Mouse (Mus musculus) hindlimb bud, embryonic 11.5 days (tissue): ENCODE measurements around the gene Gale.

Source experiments
- DNase-seq: peaks from one replicate; pipeline ENCODE4 v3.0.0-alpha.2; 2012; ENCODE audit warnings: low read depth, low spot score; ENCODE audit errors: extremely low spot score

Gene Gale

DNA sequence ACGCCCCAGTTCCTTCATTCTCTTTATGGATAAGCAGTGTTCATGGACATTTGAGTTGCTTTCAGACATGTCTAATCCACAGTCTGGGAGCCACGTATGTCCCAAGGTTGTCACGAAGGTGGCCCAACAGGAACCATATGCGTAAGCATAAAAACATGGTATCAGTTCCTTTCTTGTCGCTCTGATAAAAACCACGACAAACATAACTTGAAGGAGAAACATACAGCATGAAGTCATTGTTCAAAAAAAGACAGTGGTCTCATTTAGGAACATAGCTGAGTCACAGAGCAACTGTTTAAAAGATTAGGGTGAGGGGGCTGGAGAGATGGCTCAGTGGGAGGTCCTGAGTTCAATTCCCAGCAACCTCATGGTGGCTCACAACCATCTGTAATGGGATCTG lies 21.3 kb upstream of the Gale start:
- no peak for DNase-seq

DNA sequence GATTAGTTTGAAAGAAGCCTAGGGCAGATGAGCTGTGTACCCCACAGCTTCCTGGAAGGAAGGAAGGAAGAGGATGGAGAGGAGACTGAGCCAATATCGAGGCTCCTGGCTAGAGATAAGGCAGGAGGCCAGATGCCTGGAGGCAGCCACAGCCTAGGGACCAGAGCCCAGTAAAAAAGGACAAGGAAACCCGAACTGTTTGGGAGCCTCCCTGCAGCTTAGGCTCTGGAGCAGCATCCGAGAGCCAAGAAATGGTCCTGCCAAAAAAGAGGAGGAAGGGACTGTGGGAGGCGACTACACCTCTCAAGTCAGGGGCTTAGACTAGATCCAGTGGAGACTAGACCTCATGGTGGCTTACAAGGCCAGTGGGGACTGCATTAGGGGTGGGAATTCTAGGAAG lies 20.1 kb upstream of the Gale start:
- no peak for DNase-seq

DNA sequence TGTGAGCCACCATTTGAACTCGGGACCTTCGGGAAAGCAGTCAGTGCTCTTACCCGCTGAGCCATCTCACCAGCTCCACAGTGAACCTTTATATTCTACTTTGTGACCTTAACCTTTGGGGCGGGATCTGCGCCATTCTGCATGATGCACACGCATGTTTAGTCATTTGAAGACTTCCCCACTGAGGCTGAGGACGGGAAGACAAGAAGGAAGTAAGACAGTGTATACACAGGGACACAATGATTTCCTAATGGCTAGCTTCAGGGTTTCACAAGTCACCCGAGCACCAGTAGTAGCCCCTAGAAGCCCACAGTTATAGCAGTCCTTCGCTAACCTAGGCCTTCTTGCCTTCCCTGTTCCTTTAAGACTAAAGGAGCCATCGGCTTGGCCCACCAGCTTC lies 17.8 kb upstream of the Gale start:
- no peak for DNase-seq

DNA sequence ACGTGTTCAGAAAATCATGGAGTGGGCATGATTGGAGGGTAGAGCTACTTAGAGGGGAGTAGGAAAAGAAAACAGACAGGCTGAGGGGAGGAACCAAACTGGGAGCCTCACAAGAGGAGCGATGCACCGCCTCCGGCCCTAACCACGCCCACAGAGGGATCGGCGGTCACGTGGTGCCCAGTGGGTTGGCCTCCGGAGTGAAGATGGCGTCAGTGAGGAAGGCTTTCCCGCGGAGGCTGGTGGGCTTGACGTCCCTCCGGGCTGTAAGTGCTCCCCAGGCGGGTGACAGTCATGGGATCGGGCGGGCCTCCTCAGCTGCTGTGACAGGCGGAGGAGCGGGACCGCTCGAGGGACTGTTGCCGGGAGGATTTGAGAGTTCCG lies 17.3 kb upstream of the Gale start, which contains the start of gene Hmgcl:
TSS of gene Hmgcl (plus strand) at position 171 of the 381 bp plus-strand sequence.
- peak; percentile 71 for DNase-seq

DNA sequence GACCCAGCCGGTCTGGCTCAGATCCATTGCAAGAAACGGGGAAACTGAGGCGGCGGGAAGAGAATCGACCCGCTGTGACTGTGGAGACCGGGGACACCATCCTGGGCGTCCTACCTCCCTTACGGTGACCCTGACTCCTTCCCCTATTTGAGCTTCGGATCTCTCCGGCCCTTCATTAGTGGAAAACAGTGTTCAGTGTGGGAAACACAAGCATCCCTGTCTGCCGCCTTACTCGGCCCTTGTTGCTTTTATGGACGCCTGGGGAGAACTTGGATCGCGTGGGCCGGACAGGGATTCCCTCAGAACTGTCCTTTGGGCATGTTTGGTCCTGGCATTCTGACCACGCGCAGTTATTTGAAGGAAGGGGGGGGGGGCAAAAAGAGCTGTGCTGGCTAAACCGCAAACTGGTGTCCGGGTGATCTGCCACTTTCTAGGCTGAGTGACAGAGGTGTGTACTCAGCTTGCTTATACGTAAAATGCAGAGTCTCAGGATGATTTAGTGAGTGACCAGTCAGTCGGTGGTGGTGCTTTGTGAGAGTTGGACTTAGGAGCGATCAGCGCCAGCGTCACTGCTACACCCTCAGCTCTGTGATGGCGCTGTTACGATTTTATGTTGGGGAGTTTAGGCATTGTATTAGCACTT lies 16.7 kb upstream of the Gale start:
- no peak for DNase-seq

DNA sequence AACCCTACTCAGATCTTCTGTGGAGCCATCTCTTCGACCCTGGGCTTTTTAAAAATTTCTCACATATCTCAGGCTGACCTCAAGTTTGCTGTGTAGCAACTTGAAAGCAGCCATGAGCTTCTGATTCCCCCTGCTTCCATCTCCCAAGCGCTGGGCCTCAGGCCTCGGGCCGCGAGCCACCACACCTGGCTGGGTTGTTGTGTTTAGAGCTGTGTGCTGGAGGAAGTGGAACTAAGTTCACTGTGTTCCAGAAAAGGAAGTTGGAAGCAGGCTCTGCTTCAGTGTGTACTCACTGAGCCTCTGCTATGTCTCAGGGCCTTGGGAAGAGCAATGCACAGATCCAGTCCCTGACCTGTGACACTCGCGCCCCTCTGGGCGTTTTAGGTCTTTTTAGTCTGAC lies 15.4 kb upstream of the Gale start:
- no peak for DNase-seq

DNA sequence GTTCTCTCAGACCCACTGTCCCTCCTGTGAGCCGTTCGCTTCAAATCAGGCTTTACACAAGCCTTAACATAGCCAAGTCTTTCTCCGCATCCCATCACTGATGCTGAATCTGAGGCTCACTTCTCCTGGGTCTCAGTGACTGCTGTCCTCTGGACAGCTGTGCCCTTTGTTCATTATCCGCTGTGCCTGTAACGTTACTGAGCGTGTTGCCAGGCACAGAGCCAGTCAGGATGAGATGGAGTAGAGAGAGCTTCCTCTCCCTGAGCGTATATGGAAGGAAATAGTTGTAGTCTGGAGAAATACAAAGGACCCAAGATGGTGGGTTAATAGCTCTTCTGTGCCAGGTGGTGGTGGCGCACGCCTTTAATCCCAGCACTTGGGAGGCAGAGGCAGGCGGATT lies 14.1 kb upstream of the Gale start:
- DNase-seq = no peak

DNA sequence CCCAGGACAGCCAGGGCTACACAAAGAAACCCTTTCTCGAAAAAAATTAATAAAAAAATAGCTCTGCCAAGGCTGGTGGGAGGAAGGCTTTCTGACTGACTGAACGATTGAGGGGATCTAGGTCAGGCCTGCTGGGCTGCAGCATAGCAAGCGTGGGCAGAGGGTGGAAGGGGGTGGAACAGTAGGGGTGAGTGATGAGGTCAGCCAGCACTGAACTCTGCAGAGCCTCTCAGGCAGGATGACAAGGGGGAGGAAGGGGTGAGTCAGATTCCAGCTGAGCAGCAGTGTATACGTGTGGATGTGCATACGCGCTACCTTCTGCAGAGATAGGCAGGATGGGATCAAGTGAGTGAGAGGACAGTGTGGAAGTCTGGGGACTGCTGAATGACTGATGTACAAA lies 13.6 kb upstream of the Gale start:
- no peak for DNase-seq

DNA sequence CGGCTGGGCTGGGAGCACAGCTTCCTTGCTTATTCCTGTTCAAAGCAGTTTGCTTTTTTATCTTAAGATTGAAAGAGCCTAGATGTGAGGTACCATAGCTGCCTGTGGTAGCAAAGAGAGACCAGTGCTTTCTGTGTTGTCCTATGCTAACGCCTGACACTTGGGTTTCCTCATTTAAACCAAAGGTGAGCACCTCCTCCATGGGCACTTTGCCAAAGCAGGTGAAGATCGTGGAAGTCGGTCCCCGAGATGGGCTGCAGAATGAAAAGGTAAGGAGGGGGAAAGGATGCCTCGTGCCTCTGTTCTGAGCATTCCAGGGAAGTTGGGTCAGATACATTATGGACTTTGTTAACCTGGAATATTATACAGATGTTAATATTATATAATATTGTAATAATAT lies 13.2 kb upstream of the Gale start:
- no peak for DNase-seq

DNA sequence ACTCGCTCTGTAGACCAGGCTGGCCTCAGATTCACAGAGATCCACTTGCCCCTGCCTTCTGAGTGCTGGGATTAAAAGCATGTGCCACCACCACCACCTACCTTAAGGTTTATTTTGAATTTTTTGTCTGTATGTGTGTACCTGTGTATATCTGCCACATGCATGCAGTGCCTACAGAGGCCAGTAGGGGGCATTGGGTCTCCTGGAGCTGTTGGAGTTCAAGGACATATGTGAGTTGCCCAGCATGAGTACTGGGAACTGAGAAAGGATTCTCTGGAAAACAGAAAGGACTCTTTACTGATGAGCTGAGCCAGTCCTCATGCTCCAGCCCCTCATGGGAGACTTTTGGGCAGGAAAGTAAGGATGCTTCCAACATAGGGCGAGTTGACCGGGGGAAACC lies 12.0 kb upstream of the Gale start:
- DNase-seq = no peak

DNA sequence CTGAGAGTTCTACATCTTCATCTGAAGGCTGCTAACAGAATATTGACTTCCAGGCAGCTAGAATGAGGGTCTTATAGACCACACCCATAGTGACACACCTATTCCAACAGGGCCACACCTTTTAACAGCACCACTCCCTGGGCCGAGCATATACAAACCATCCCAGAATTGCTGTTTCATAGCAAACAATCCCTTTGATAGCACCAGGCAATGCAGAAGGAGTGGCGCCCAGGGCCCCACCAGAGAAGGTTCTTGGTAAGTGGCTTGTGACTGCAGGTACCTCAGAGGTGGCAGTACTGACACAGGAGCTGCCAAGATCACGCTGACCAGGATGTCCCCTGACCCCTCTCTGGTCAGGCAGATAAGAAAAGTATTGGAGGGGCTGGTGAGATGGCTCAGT lies 10.3 kb upstream of the Gale start:
- DNase-seq = no peak

DNA sequence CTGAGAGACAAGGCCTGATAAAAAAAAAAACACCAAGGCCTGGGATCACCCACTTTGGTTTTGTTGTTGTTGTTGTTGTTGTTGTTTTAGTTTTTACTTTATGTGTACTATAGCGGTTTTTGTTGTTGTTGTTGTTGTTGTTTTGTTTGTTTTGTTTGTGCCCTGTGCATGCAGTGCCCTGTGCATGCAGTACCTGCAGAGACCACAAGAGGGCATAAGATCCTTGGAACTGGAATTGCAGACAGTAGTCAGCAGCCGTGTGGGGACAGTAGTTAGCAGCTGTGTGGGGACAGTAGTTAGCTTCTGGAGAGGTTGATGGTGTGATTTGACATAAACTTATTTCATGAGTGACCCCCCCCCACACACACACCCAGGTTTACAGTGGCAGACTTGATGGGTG lies 9.3 kb upstream of the Gale start:
- DNase-seq = no peak

DNA sequence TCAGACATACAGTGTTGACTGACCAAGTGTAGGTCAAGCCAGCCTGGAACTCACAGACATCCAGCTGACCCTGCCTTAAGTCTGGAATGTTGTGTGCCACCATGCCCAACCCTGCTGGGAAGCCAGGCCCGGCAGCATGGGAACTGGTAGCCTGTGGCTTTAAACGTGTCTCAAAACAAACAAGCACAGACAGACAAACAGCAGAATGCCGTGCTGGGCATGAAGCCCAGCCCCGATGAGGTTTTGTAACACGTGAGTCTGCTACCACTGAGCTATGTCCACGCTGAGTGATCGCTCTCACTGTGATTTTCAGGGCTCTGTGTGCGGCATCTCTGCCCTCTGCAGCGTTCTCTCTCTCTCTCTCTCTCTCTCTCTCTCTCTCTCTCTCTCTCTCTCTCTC lies 7.6 kb upstream of the Gale start:
- DNase-seq = no peak

DNA sequence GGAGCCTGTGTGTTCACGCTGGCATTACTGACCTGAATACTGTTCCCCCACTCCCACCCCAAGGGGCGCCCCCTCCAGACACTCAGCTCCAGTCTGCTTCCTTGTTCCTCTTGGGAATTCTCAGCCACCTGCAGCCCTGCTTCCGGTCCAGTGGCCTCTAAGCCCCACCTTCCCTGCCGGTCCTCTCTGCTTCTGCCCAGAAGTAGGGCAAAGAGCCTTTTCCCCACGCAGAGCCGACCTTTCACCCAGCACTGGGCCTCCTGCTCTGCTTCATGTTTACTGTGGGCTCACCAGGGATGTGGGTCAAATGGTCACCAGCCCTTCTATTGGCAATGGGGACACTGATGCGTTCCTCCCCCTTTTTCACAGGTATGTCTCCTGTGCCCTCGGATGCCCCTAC lies 5.2 kb upstream of the Gale start:
- DNase-seq = no peak

DNA sequence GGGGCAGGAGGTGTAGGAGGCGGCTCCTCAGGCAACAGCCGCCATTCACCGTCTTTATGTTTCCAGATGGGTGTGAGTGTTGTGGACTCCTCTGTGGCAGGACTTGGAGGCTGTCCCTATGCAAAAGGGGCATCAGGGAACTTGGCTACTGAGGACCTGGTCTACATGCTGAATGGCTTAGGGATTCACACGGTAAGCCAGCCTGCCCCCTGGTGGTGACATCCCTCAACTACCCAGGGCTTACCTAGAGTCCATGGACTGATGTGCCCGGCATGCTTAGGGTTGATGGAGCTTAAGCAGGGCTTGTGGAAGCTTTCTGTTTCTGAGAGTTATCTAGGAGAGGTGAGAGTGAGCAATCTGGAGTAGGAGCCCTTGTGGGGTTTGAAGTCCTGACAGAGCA lies 2.8 kb upstream of the Gale start:
- DNase-seq = no peak

DNA sequence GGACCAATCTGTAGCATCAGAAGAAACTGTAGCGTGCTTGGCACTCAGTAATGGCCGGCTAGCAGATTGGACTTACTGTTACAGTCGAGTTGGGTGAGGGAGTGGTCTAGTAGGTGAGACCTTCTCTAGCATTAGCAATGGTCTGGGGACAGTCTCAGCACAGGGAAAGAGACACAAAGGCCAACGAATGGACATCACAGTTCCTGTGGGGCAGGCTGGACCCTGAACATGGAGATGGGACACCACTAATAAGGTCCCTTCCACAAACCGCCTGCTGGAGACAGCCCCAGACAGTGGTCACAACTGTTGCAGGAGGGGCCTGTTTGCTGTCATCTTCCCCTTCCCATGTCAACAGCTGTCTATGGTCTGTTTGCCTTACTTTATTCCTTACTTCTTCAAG lies 1.8 kb upstream of the Gale start:
- DNase-seq = no peak

DNA sequence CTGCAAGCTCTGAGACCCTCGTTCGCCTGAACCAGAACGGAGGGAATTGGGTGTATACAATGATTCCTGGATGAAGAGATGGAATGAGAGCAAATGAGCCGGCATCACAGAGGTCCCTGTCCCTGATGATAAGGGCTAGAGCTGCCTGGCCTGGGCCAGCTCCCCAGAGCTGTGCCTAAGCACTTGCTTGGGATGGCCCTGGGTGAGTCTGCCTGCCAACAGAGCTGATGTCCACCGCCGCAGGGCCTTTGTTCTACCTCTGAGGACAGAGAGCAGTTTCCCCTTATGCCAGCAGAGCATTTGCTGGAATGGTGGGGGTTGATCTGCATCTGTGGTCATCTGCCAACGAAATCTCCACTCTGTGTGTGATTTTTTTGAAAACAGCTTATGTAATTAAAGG lies 1.3 kb upstream of the Gale start:
- DNase-seq = no peak

DNA sequence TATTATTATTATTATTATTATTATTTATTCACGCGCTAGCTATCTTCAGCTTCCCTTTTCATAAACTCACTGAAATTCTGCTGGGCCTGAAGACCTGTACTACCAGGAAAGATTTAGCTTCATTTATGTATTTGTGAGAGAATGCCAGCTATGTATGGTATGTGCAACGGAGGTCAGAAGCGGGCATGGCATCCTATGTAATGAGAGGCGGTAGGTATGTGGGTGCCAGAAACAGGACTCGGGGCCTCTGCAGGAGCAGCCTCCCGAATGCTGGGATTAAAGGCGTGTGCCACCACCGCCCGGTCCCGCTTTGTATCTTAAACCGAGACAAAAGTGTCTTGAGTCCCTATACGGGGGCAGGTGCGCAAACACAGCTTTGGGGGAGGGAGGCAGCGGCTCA lies 581 bp upstream of the Gale start:
- DNase-seq = no peak

DNA sequence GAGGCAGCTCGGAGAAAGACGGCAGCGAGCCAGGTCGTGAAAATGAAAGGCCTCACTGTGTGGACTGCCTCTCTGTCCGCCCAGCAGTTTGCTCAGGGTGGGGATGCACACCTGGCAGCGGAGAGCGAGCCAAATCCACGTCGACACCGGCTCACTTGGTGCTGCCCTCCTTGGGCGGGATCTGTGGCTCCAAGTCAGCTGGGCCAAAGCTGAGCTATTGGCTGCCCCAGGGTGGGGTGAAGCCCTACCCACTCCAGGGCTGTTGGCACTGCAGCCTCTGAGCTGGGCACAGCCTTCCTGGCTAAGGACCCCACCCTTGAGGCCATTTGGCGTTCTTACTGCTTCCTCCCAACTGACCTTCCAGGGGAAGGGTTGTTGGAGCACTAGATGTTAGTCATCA lies 899 bp downstream of the Gale start:
- no peak for DNase-seq

DNA sequence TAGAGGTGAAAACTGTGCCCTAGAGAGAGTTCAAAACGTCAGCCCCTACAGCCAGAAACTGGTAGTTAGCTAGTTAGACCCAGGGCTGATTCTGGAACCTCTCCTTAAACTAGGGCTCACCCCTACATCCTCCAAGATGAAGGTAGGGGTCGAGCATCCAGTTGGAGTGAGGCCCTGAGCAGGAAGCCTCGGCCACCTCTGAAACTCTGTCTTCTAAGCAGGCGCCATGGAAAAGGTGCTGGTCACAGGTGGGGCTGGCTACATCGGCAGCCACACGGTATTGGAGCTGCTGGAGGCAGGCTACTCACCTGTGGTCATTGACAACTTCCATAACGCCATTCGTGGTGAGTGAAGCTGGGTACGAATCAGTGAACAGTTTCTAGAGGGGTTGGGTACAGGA lies 1.6 kb downstream of the Gale start:
- no peak for DNase-seq

DNA sequence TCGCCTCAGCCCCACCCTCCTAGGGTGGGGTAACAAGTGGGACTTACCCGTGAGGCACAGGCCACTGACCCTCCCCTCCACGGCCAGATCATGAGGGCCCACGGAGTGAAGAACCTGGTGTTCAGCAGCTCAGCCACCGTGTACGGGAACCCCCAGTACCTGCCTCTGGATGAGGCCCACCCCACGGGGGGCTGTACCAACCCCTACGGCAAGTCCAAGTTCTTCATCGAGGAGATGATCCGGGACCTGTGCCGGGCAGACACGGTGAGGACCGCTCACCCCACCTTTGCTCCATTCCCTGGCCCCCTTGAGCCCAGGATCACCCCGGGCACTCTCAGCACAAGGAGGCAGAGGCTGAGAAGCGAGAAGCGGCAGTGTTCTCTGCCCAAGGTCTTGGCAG lies 2.8 kb downstream of the Gale start:
- DNase-seq = no peak

DNA sequence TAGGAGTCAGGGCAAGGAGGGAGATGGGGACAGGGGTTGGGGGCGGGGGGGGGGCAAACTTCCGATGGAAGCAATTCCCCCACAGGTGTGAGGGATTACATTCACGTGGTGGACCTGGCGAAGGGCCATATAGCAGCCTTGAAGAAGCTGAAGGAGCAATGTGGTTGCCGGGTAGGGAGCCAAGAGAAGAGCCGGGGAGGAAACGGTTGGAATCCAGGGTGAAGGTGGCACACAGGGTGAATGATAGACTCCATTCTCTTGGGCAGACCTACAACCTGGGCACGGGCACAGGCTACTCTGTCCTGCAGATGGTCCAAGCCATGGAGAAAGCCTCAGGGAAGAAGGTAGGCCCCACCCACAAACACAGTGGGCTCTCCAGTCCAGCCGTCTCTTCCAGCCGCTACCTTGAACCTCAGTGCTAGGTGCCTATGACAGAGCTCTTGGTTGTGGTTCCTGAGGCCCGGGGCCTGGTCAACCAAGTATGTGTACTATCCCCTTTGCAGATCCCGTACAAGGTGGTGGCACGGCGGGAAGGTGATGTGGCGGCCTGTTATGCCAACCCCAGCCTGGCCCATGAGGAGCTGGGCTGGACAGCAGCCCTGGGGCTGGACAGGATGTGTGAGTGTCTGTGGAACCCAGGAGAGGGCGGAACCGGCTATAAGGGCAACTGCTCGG lies 3.7 kb downstream of the Gale start:
- no peak for DNase-seq

DNA sequence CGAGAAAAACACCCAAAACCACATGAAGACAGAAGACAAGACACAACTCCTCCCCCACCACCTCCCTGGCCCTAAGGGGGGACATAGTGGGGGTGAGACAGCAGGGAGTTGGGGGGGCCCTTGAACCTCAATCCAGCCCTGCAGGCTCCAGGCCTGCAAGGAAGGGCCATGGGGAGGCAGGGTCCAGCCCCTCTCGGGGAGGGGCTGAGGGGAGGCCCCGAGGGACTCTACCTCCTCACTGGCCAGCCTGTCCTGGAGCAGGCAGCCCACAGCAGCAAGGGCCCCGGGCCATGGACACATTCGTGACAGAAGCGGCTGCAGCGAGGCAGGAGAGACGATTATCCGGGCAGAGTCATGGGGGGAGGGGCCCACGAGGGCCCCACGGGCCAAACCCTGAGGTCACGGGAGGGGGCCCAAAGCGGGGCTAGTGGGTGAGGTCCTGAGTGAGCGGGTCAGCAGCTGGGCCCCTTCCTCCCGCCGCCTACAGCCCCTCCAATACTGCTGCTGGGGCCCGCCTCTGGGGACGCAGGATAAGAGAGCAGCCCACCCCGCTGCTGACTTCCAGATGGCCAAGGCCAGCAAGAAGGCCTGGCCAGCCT lies 4.8 kb downstream of the Gale start:
- DNase-seq = no peak
